Mouse (Mus musculus) gastrocnemius, postnatal 10 days (tissue): ENCODE measurements around the gene Slc17a8. TPM values are rescaled to one million over a fixed set of nuclear protein-coding genes. Genes with fewer than 3 reads are reported as not detected.
"Not testable (repeated sequence)": the region's sequence is repeated elsewhere in the genome, so short reads cannot be mapped to it uniquely, and the experiment has no call there.

ENCODE experiments used
- DNase-seq: peaks from one replicate; pipeline ENCODE4 v3.0.0; 2021; ENCODE audit warnings: mixed read lengths
- total RNA-seq, 2 experiments: library from RNA; stranded (reverse); gene quantifications; 2 replicates each; pipeline ENCODE4 v1.2.3; 2021

The Slc17a8 gene
- total RNA-seq, 2 experiments from 2014 or later, result 0.09 to 0.32 TPM

DNA sequence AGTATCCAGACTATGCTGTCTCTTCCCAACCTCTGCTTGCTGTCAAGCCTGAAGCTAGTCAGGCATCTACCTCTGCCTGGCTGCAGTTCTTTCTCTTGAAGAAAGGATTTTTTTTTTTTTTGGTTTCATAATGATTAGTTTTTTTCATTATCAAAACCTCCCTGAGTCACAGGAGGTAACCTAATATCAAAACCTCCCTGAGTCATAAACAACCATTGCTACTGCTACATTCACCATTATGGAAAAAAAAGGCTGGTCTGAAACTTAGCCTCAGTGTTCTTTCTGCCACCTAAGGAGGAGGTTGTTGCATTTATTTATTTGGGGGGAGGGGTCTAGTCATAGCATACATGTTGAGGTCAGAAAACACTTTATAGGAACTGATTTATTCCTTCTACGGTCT, 31.2 kb downstream of the Slc17a8 start:
- DNase-seq, result no peak

DNA sequence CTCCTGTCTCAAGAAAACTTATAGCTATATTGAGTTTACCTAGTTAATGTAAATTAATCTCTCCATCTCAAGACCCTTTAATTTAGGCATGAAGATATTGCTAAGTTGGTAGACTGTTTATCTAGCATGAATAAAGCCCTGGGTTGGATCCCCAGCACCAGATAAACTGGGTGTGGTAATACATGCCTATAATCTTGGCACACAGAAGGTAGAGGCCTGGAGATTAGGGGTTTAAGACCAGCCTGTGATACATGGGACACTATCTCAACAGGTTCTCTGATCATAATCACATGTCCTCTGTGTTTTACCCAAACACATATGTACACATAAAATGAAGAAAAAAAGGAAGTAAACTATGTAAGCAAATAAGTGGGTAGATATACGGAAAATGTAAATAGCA, 32.3 kb downstream of the Slc17a8 start:
- DNase-seq, result no peak

- no peak for DNase-seq
Measured at GRCm38 (mm10) chr10:89584709-89585108, 36.3 kb downstream of the Slc17a8 start.

DNA sequence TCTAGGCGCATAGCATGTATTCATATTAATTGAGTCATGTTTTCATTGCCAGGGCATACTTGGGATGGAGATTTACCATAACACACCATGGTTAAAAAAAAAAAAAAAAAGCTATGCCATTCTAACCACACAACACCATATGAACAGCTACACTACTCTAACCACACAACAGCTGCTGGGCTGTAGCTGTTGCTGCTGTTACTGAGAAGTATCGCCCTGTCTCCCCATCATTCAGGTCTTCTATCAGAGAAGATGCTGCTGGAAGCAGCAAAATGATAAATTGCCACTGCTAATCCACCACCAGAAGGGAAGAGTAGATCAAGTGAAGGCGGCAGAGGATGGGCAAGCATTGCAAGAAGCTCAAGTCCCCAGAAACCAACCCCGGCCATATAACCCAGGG, 42.3 kb downstream of the Slc17a8 start:
- DNase-seq, result no peak

GRCm38 (mm10) chr10:89577666-89578065, 43.4 kb downstream of the Slc17a8 start:
- no peak for DNase-seq

- DNase-seq, result no peak
Measured at GRCm38 (mm10) chr10:89573421-89573820, 47.6 kb downstream of the Slc17a8 start.

- DNase-seq, result no peak
Measured at GRCm38 (mm10) chr10:89572946-89573345, 48.1 kb downstream of the Slc17a8 start.

DNA sequence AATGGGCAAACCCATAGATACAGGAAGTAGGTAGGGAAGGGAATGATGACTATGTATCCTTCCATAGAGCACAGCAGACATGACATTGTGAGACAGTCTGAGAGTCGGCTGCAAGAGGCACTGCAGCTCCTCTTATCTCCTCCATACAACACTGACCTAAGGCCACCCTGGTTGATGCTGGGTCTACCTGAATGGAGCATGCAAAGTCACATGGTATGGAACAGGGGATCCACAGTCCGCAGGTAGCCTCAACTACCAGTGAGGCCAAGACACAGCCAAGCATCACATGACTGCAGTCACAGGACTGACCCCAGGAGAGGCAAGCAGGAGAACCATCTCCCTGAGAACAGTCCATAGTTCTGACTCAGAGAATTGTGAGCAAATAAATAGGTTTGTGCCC, 53.7 kb downstream of the Slc17a8 start:
- no peak for DNase-seq

DNA sequence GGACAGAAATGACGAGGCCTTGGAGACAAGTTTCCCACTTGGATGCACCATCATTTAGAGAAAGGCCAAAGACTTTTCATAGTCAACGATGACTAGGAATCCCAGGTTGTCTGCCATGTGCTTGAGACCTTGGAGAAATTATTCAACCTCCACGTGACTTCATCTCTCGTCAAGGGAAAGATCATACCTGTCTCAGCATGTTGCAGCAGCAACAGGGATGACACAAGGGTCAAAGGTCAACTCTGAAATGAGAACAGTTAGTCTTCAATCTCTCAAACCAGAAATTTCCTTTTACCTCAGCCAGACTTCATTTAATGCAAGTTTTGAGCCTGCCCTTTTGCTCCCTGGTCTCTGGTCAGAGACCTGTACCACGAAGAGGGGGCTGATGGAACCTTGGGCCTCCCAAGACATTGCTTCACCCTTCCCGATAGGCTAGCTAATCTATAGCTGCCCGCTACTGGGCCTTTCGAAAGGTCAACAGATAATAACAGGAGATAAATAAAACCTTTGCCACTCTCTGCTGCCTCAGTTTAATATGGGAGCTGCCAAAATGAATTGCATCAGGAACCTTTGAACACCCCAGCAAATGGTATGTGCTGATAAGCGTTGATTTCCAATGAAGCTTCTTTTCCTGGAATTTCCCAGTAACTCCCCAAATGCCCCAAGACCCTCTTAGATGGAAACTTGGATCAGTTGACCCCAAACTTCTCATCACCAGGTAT, 55.6 kb downstream of the Slc17a8 start:
- DNase-seq, result no peak

DNA sequence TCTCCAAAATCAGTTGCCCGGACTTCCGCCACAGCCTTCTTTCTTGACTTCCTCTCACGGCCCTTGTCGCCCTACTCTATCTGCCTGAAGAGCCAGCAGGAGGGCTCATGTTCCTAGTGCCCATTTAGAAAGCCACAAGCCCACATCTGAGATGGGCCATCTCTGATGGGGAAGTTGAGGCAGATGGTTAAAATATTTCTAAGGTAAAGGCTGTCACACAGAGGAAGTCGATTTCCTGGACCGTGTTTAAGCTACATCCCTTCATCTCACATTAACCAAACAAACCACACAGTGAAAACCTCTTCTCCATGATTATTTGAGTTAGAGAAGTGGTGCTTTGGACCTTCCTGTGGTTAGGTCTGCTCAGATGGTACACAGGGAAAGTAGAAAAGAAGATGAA, 58.9 kb downstream of the Slc17a8 start:
- no peak for DNase-seq

- no peak for DNase-seq
Measured at GRCm38 (mm10) chr10:89559351-89559750, 61.7 kb downstream of the Slc17a8 start.

DNA sequence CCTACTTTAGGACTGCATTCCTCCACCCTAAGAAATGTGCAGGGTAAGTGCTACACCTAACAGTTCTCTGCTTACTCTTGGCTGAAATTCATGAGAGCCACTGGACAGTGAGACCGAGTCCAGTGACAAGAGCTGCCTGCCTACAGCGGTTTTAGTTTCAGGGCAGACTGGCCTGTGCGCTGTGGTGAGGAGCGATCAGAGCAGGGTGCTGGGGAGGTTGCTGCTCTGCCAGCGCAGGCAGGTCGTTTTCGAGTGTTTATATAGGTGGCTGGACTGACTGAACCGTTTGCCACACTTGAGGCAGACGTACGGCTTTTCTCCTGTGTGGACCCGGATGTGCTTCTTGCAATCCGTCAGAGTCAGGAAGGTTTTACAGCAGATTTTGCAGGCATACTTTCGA, 66.2 kb downstream of the Slc17a8 start:
- not testable (repeated sequence) for DNase-seq

DNA sequence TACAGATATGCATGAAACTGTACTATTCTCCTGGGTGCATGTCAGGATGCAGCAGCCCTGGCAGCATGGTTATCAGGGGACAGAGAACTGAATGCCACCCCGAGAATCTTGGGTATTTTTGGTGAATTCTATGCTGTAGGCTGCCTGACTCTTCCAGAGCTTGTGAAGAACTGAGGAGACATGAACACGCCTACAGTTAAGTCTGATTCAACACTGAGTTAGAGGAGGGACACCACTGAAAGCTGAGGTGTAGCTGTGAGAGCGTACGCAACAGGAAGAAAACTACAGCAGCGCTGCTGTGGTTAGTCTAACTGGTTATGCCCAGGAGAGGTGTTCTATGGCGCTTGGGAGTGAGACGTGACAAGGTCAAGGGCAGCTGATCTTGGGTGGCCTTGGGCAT, 67.2 kb downstream of the Slc17a8 start:
- DNase-seq, result not testable (repeated sequence)

GRCm38 (mm10) chr10:89553015-89553414, 68.0 kb downstream of the Slc17a8 start:
- no peak for DNase-seq

GRCm38 (mm10) chr10:89551657-89552056, 69.4 kb downstream of the Slc17a8 start:
- no peak for DNase-seq

DNA sequence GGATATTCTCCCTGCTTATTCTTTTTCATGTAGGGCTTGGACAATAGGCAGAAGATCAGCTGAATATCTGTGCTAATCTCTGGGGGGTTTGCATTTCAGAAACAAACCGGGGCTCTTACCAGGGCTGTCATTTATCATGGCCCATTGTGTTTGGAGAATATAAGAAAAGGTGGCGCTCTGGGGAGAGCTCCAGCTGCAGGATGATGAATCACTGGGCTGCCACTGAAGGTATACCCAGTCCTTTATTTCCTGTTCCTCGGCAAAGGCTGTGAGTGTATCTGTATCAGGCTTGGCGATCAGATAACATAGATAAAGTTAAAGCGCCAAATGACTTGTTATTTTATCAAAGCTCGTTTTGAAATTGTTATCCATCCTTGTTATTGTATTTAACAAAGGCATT, 73.0 kb downstream of the Slc17a8 start:
- DNase-seq, result no peak

DNA sequence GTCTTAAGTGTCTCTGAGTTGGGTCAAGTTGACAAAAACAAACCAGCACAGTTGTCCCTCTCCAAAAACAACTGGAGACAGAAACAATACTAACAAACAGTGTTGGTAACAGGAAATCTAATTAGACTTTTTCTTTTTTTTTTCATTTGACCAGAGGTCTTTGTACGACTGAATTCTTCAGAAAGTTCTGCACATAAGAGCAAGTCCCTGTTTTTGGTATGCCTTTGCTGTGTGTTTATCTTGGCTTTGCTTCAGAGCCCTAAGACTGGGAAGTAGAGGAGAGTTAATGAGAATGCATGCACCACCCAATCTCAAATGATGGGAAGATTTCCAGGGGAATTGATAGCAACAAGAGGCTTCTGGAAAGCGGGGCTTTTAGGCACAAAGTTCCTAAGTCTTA, 74.1 kb downstream of the Slc17a8 start:
- DNase-seq, result no peak

DNA sequence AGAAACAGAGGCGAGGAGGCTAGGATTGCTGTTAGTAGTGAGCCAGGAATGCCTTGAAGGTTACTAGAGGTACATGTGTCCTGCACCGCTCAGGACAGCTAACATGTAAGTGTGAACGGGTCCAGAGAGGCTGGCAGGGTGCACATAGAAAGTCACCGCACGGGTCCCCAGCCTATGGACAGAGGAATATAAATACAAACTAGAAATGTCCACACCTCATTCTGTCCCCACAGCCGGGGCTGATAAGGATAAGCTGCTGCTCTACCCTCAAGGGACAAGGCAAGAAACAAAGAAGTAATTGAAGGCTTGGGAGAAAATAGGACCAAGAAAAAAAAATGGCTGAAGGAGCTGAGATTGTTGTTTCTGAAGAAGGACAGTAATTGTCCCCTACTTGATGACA, 77.2 kb downstream of the Slc17a8 start:
- no peak for DNase-seq

- DNase-seq, result no peak
Measured at GRCm38 (mm10) chr10:89542321-89542720, 78.7 kb downstream of the Slc17a8 start.

DNA sequence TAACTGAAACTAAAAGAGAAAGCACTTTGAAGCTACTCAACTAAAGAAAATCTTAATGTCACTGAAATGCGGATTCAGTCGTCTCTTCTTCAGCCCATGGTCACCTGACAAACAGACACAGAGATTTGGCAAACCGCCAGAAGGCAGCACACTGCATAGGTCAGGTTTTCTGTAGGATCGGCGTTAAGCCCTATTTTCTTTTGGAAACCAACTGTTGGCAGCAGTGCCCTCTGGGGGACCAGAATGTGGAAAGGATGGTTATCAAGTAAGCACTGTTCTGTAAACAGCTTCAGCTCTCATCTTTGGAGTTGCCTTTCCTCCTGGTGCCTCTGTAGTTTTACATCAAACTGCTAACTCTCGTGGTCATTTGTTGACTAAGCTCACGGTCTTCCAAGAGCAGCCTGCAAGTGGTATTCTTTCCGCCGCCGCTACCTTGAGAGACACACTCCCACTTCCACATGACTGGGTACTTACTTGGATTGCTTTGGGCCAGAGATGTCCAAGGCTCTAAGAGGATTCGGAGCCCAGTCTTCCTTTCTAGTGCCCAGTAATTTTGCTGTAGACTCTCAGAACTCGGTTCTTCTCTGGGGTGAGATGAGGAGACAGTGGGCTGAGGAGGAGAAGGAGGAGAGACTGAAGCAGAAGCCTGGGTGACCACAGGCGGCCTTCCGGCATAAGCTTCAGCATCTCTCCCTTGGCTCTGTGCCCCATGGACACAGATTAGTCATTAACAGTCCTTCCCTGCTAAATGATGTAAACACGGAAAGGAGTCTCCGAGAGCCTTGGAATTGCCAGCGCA, 87.9 kb downstream of the Slc17a8 start, which contains the start of gene Nr1h4:
Gene Nr1h4 (minus strand): TSS at position 657 of the 799 bp plus-strand sequence.
- DNase-seq, result no peak

- DNase-seq, result no peak
Measured at GRCm38 (mm10) chr10:89532451-89532850, 88.6 kb downstream of the Slc17a8 start.

- DNase-seq, result no peak
Measured at GRCm38 (mm10) chr10:89531976-89532375, 89.1 kb downstream of the Slc17a8 start.

- no peak for DNase-seq
Measured at GRCm38 (mm10) chr10:89531194-89531634, 89.8 kb downstream of the Slc17a8 start.

GRCm38 (mm10) chr10:89527054-89527453, 94.0 kb downstream of the Slc17a8 start:
- no peak for DNase-seq
